Mouse (Mus musculus) lung, adult 2 months (tissue): ENCODE measurements around the gene Id1. TPM values are rescaled to one million over a fixed set of nuclear protein-coding genes. Genes with fewer than 3 reads are reported as not detected.

Source experiments
- DNase-seq: peaks from one replicate; pipeline ENCODE4 v3.0.0; 2022
- H3K4me1 ChIP-seq: fragments of 200-500 bp; 2 replicates; pipeline ENCODE4 v1.6.1; 2011; ENCODE audit warnings: low read length; ENCODE audit not compliant: control insufficient read depth, insufficient read depth
- H3K4me3 ChIP-seq: fragments of 200-500 bp; replicated peaks from 2 replicates; pipeline ENCODE3; 2011; ENCODE audit warnings: low read depth, mild to moderate bottlenecking, control low read depth, low read length; ENCODE audit errors: extremely low read depth
- CTCF ChIP-seq: fragments of 200-500 bp; IDR thresholded peaks from 2 replicates; pipeline ENCODE4 v1.5.1; 2011; ENCODE audit warnings: mild to moderate bottlenecking, low read length, control low read depth; ENCODE audit not compliant: insufficient read depth
- POLR2A ChIP-seq: fragments of 200-500 bp; IDR thresholded peaks from 2 replicates; pipeline ENCODE4 v1.6.1; 2011; ENCODE audit warnings: low read depth, mild to moderate bottlenecking, control low read depth, low read length, borderline replicate concordance; ENCODE audit errors: extremely low read depth
- WGBS: fragments of 180-500 bp; shearing (Covaris S2); methylation state at CpG from one replicate; pipeline ENCODE4 v1.1.7; 2018; 5-methylcytosine and 5-hydroxymethylcytosine counted together
- polyA plus RNA-seq: library from polyadenylated mRNA; depleted of rRNA; stranded (reverse); fragments of >200 nt; gene quantifications from 2 replicates; pipeline ENCODE4 v1.2.3, GENCODE M21; 2012; rRNA removed

The Id1 gene
- polyA plus RNA-seq, result 323 and 438 TPM in 2 replicates

GRCm38 (mm10) chr2:152736090-152736601, at the start of gene Id1:
Gene Id1, plus strand, starts transcription at chr2:152736251.
- TF ChIP-seq CTCF (no peak), POLR2A (peak; percentile 98)
- DNase-seq, result peak; percentile 90
- under 1% methylated on average over 28 of the region's 28 CpGs for WGBS
- H3K4me3 ChIP-seq, result peak within 1 kb of the TSS; percentile 93
- H3K4me1 ChIP-seq, result peaks cover 17% of the 10 kb centered on the region

GRCm38 (mm10) chr2:152686399-152686798, 49.7 kb upstream of the Id1 start:
- H3K4me1 ChIP-seq, result no peaks in the 10 kb centered on the region
- 52% methylated on average over 12 of the region's 12 CpGs for WGBS
- no peak overlapping the region for H3K4me3 ChIP-seq
- no peak for TF ChIP-seq POLR2A
- no peak for DNase-seq

GRCm38 (mm10) chr2:152686806-152687267, 49.2 kb upstream of the Id1 start, which contains the start of gene Mcts2:
Gene Mcts2, plus strand, starts transcription at chr2:152687035.
- TF ChIP-seq CTCF (no peak), POLR2A (peak; percentile 66; the same call in 1 of the 2 replicates)
- Histone ChIP-seq H3K4me1 (no peaks in the 10 kb centered on the region), H3K4me3 (peak within 1 kb of the TSS; percentile 74)
- peak; percentile 88 for DNase-seq
- 63% methylated on average over 45 of the region's 45 CpGs for WGBS

- Histone ChIP-seq H3K4me3 (no peak overlapping the region), H3K4me1 (peaks cover 6% of the 10 kb centered on the region)
- 66% methylated on average over 7 of the region's 7 CpGs for WGBS
- peak; percentile 26 for DNase-seq
- TF ChIP-seq POLR2A (no peak), CTCF (peak; percentile 60)
These were observed 44.4 kb upstream of the Id1 start for GRCm38 (mm10) chr2:152691564-152692217.

GRCm38 (mm10) chr2:152693233-152693632, 42.8 kb upstream of the Id1 start:
- H3K4me1 ChIP-seq, result peaks cover 8% of the 10 kb centered on the region
- TF ChIP-seq CTCF, result peak; percentile 88
- no peak for TF ChIP-seq POLR2A
- no peak overlapping the region for H3K4me3 ChIP-seq
- 5% methylated on average over 9 of the region's 9 CpGs for WGBS
- DNase-seq, result peak; percentile 72

- no peak overlapping the region for H3K4me3 ChIP-seq
- no peak for DNase-seq
- no peak for TF ChIP-seq CTCF
- TF ChIP-seq POLR2A, result no peak
- peaks cover 8% of the 10 kb centered on the region for H3K4me1 ChIP-seq
- 82% methylated on average over 13 of the region's 13 CpGs for WGBS
These were observed 42.3 kb upstream of the Id1 start for GRCm38 (mm10) chr2:152693735-152694134.

- DNase-seq, result peak; percentile 37
- WGBS, result 57% methylated on average over 7 of the region's 7 CpGs
- TF ChIP-seq POLR2A, result peak; percentile 32; the same call in 1 of the 2 replicates
- TF ChIP-seq CTCF, result no peak
- no peak overlapping the region for H3K4me3 ChIP-seq
- peaks cover 8% of the 10 kb centered on the region for H3K4me1 ChIP-seq
These were observed 41.3 kb upstream of the Id1 start for GRCm38 (mm10) chr2:152694708-152695107.

- WGBS, result 65% methylated on average over 10 of the region's 10 CpGs
- DNase-seq, result no peak
- no peak overlapping the region for H3K4me3 ChIP-seq
- TF ChIP-seq CTCF, result no peak
- TF ChIP-seq POLR2A, result no peak
- peaks cover 8% of the 10 kb centered on the region for H3K4me1 ChIP-seq
These were observed 40.0 kb upstream of the Id1 start for GRCm38 (mm10) chr2:152696016-152696415.

- WGBS, result 37% methylated on average over 20 of the region's 20 CpGs
- DNase-seq, result peak; percentile 92
- Histone ChIP-seq H3K4me1 (peaks cover 8% of the 10 kb centered on the region), H3K4me3 (no peak overlapping the region)
- no peak for TF ChIP-seq POLR2A
- TF ChIP-seq CTCF, result peak; percentile 86
These were observed 39.4 kb upstream of the Id1 start for GRCm38 (mm10) chr2:152696476-152697164.

GRCm38 (mm10) chr2:152700138-152700537, 35.9 kb upstream of the Id1 start:
- TF ChIP-seq CTCF (no peak), POLR2A (no peak)
- Histone ChIP-seq H3K4me1 (peaks cover 6% of the 10 kb centered on the region; the same call in 1 of the 2 replicates), H3K4me3 (no peak overlapping the region)
- DNase-seq, result no peak
- WGBS, result 88% methylated on average over 10 of the region's 10 CpGs

- 86% methylated on average over 8 of the region's 8 CpGs for WGBS
- Histone ChIP-seq H3K4me1 (peaks cover 6% of the 10 kb centered on the region; the same call in 1 of the 2 replicates), H3K4me3 (no peak overlapping the region)
- no peak for TF ChIP-seq CTCF
- DNase-seq, result no peak
These were observed 35.3 kb upstream of the Id1 start for GRCm38 (mm10) chr2:152700725-152701124.
